Mouse (Mus musculus): Measurements from ENCODE around the gene Creb5.

- TF ChIP-seq POLR2A (IDR thresholded peaks at IDR 0.05; ENCODE audit: borderline replicate concordance, insufficient read depth, low read length), result no peak
- TF ChIP-seq CTCF (IDR thresholded peaks at IDR 0.05; ENCODE audit: borderline replicate concordance, insufficient read depth, low read depth, low read length), result no peak
Measured at GRCm38 (mm10) chr6:53447479-53447878, 160.4 kb downstream of the Creb5 start.

Data from cerebellum, adult 2 months (tissue).